Mouse (Mus musculus) MEL (cell line): ENCODE measurements around the gene Slc9a3r1. TPM values are rescaled to one million over a fixed set of nuclear protein-coding genes. Genes with fewer than 3 reads are reported as not detected.

Source experiments
- DNase-seq: peaks from one replicate; pipeline ENCODE4 v3.0.0; 2011; ENCODE audit warnings: low read depth, low spot score
- H3K27ac ChIP-seq: 2 replicates; pipeline ENCODE4 v1.5.1; 2012; ENCODE audit warnings: low read depth, mild to moderate bottlenecking, control low read depth, low read length, moderate library complexity; ENCODE audit not compliant: control insufficient read depth
- H3K27me3 ChIP-seq, 2 experiments: fragments of 150-350 bp in 1 of 2; sonication (generic) in 1 of 2; 2 replicates each; pipeline ENCODE4 v1.6.1; 2012; ENCODE audit warnings: low read length in 2 of 2, mild to moderate bottlenecking in 2 of 2, improper control_type of control experiment in 1 of 2, moderate library complexity in 1 of 2; ENCODE audit not compliant: insufficient read depth in 2 of 2, control insufficient read depth in 1 of 2
- H3K36me3 ChIP-seq, 2 experiments: 2 replicates each; pipeline ENCODE4 v1.6.1; 2012 to 2014; ENCODE audit warnings: low read length in 2 of 2, improper control_type of control experiment in 1 of 2, inconsistent platforms in 1 of 2, mild to moderate bottlenecking in 1 of 2; ENCODE audit not compliant: insufficient read depth in 2 of 2, control insufficient read depth in 1 of 2
- H3K4me1 ChIP-seq, 2 experiments: fragments of 150-350 bp in 1 of 2; sonication (generic) in 1 of 2; 2 replicates each; pipeline ENCODE4 v1.6.1; 2012; ENCODE audit warnings: low read length in 2 of 2, improper control_type of control experiment in 1 of 2, mild to moderate bottlenecking in 1 of 2; ENCODE audit not compliant: insufficient read depth in 2 of 2, control insufficient read depth in 1 of 2
- H3K4me3 ChIP-seq, 2 experiments: fragments of 150-350 bp in 1 of 2; sonication (generic) in 1 of 2; 2 replicates each; pipeline ENCODE4 v1.5.1; 2012; ENCODE audit warnings: low read depth in 2 of 2, low read length in 2 of 2, mild to moderate bottlenecking in 2 of 2, moderate library complexity in 2 of 2, control low read depth in 1 of 2, improper control_type of control experiment in 1 of 2; ENCODE audit not compliant: control insufficient read depth in 1 of 2, insufficient read depth in 1 of 2
- H3K79me2 ChIP-seq: 2 replicates; pipeline ENCODE4 v1.6.1; 2012; ENCODE audit warnings: mild to moderate bottlenecking, low read length, moderate library complexity; ENCODE audit not compliant: control insufficient read depth, poor library complexity, insufficient read depth
- H3K9ac ChIP-seq: 2 replicates; pipeline ENCODE4 v1.6.1; 2012; ENCODE audit warnings: low read depth, mild to moderate bottlenecking, control low read depth, low read length, moderate library complexity; ENCODE audit not compliant: control insufficient read depth, poor library complexity, severe bottlenecking
- H3K9me3 ChIP-seq: fragments of 150-350 bp; sonication (generic); replicated peaks from 2 replicates; pipeline ENCODE4 v1.6.1; 2012; ENCODE audit warnings: mild to moderate bottlenecking, low read length, improper control_type of control experiment, moderate library complexity; ENCODE audit not compliant: insufficient read depth
- BHLHE40 ChIP-seq: IDR thresholded peaks from 2 replicates; pipeline ENCODE4 v1.6.1; 2012; ENCODE audit warnings: low read depth, mild to moderate bottlenecking, inconsistent platforms, low read length, improper control_type of control experiment, borderline replicate concordance
- CTCF ChIP-seq, 3 experiments: IDR thresholded peaks in 2 of 3; conservative IDR thresholded peaks in 1 of 3; 2 replicates each; pipeline ENCODE4 v1.5.1; 2011 to 2012; ENCODE audit warnings: low read length in 3 of 3, low read depth in 2 of 3, mild to moderate bottlenecking in 2 of 3, improper control_type of control experiment in 1 of 3, inconsistent platforms in 1 of 3, mixed read lengths in 1 of 3, moderate library complexity in 1 of 3; ENCODE audit not compliant: control insufficient read depth in 1 of 3, insufficient read depth in 1 of 3, poor library complexity in 1 of 3, severe bottlenecking in 1 of 3
- E2F4 ChIP-seq: IDR thresholded peaks from 2 replicates; pipeline ENCODE4 v1.6.1; 2011; ENCODE audit warnings: low read depth, low read length, improper control_type of control experiment, borderline replicate concordance
- EP300 ChIP-seq, 2 experiments: IDR thresholded peaks; 2 replicates each; pipeline ENCODE4 v1.6.1; 2011; ENCODE audit warnings: improper control_type of control experiment in 2 of 2, low read length in 2 of 2, low read depth in 1 of 2, mild to moderate bottlenecking in 1 of 2
- ETS1 ChIP-seq: IDR thresholded peaks from 2 replicates; pipeline ENCODE4 v1.6.1; 2012; ENCODE audit warnings: low read depth, mild to moderate bottlenecking, inconsistent platforms, low read length, improper control_type of control experiment, moderate library complexity
- GABPA ChIP-seq: IDR thresholded peaks from 2 replicates; pipeline ENCODE4 v1.6.1; 2012; ENCODE audit warnings: low read depth, mild to moderate bottlenecking, inconsistent platforms, low read length, improper control_type of control experiment, moderate library complexity
- GATA1 ChIP-seq: IDR thresholded peaks from 2 replicates; pipeline ENCODE4 v1.6.1; 2011; ENCODE audit warnings: low read depth, low read length, improper control_type of control experiment
- KAT2A ChIP-seq: conservative IDR thresholded peaks from 2 replicates; pipeline ENCODE4 v1.6.1; 2012; ENCODE audit warnings: low read depth, low read length, improper control_type of control experiment, inconsistent platforms
- MAFK ChIP-seq: IDR thresholded peaks from 2 replicates; pipeline ENCODE4 v1.6.1; 2011; ENCODE audit warnings: low read depth, mild to moderate bottlenecking, low read length, improper control_type of control experiment, borderline replicate concordance
- MAZ ChIP-seq: IDR thresholded peaks from 2 replicates; pipeline ENCODE4 v1.6.1; 2012; ENCODE audit warnings: low read depth, mild to moderate bottlenecking, inconsistent platforms, low read length, improper control_type of control experiment
- MYB ChIP-seq: IDR thresholded peaks from 2 replicates; pipeline ENCODE4 v1.6.1; 2011; ENCODE audit warnings: mild to moderate bottlenecking, low read depth, low read length, improper control_type of control experiment
- MYC ChIP-seq: IDR thresholded peaks from 2 replicates; pipeline ENCODE4 v1.6.1; 2011; ENCODE audit warnings: low read depth, mild to moderate bottlenecking, low read length, improper control_type of control experiment, moderate library complexity
- NELFE ChIP-seq: IDR thresholded peaks from 2 replicates; pipeline ENCODE4 v1.6.1; 2011; ENCODE audit warnings: low read depth, low read length, improper control_type of control experiment
- POLR2AphosphoS5 ChIP-seq: IDR thresholded peaks from 2 replicates; pipeline ENCODE4 v1.6.1; 2012; ENCODE audit warnings: low read depth, borderline replicate concordance, mild to moderate bottlenecking, inconsistent platforms, low read length, moderate library complexity, mixed read lengths
- RAD21 ChIP-seq: IDR thresholded peaks from 2 replicates; pipeline ENCODE4 v1.6.1; 2011; ENCODE audit warnings: mild to moderate bottlenecking, low read depth, low read length, improper control_type of control experiment
- RCOR1 ChIP-seq: IDR thresholded peaks from 2 replicates; pipeline ENCODE4 v1.6.1; 2012; ENCODE audit warnings: low read depth, mild to moderate bottlenecking, inconsistent platforms, low read length, improper control_type of control experiment
- SIN3A ChIP-seq: IDR thresholded peaks from 2 replicates; pipeline ENCODE4 v1.6.1; 2012; ENCODE audit warnings: low read length, improper control_type of control experiment, inconsistent platforms
- SMC3 ChIP-seq: IDR thresholded peaks from 2 replicates; pipeline ENCODE4 v1.6.1; 2011; ENCODE audit warnings: low read depth, low read length, improper control_type of control experiment
- TAL1 ChIP-seq: IDR thresholded peaks from 2 replicates; pipeline ENCODE4 v1.6.1; 2012; ENCODE audit warnings: mild to moderate bottlenecking, inconsistent platforms, low read length, moderate library complexity, mixed read lengths
- TBP ChIP-seq: IDR thresholded peaks from 2 replicates; pipeline ENCODE4 v1.8.0; 2011; ENCODE audit warnings: low read depth, low read length, improper control_type of control experiment
- TCF12 ChIP-seq: IDR thresholded peaks from 2 replicates; pipeline ENCODE4 v1.6.1; 2014; ENCODE audit warnings: low read depth, mild to moderate bottlenecking, inconsistent platforms, low read length, improper control_type of control experiment, moderate library complexity
- UBTF ChIP-seq: IDR thresholded peaks from 2 replicates; pipeline ENCODE4 v1.6.1; 2012; ENCODE audit warnings: low read depth, mild to moderate bottlenecking, inconsistent platforms, low read length, improper control_type of control experiment, moderate library complexity, borderline replicate concordance; ENCODE audit not compliant: insufficient read depth
- USF1 ChIP-seq: IDR thresholded peaks from 2 replicates; pipeline ENCODE4 v1.6.1; 2014; ENCODE audit warnings: low read depth, mild to moderate bottlenecking, inconsistent platforms, low read length, improper control_type of control experiment, moderate library complexity
- ZC3H11A ChIP-seq: IDR thresholded peaks from 2 replicates; pipeline ENCODE4 v1.6.1; 2012; ENCODE audit warnings: low read depth, mild to moderate bottlenecking, inconsistent platforms, low read length, improper control_type of control experiment
- polyA plus RNA-seq, 2 experiments: library from polyadenylated mRNA; stranded (reverse) in 1 of 2; unstranded in 1 of 2; fragments of >175 nt in 1 of 2; fragments of >200 nt in 1 of 2; gene quantifications; 2 replicates each; pipeline versions ENCODE4 v1.2.1 to v1.2.4; 2012; ENCODE audit warnings: low replicate concordance in 2 of 2, low read depth in 1 of 2; ENCODE audit not compliant: insufficient read length in 2 of 2, insufficient read depth in 1 of 2, missing spikeins in 1 of 2
- total RNA-seq: library from RNA; depleted of rRNA; stranded (reverse); fragments of 300-350 nt; gene quantifications from 2 replicates; pipeline ENCODE4 v1.2.3, GENCODE M21; 2012

Gene Slc9a3r1
- total and polyA plus RNA-seq, 3 experiments = 112 to 127 TPM; not detected in 1

- TF ChIP-seq EP300 (IDR thresholded peaks at IDR 0.05; ENCODE audit: low read depth in 1 of 2, low read length in 2 of 2) = peak in 1 of 2 experiments; percentile 30; a peak in 1 of 4 replicates
- TF ChIP-seq SMC3 = no peak
Measured at GRCm38 (mm10) chr11:115187224-115187639, 24.1 kb downstream of the Slc9a3r1 start, which contains the start of gene Tmem104 (continued).

DNA sequence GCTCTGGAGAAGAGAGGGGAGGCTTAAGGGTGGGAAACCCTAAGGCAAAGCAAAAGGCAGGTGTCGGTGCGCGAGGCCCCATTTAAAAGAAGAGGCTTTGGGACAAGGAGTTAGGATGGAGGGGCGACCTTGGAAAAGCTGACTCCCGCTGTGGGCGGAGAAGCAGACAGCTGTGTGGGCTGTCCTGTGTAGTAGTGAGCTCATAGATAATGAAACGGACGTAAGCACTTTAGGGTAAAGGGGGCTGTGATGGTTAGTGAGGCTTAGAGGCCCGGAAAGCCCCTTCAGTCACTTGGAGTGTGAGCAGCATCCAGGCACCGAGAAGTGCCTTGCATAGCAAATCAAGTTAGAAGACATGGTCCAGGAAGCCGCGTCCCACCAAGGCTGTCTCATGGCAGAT is 24.6 kb downstream of the Slc9a3r1 start, which contains the start of gene Nat9:
Gene Nat9, minus strand, starts transcription at position 167 of the 400 bp plus-strand sequence.
- H3K4me3 ChIP-seq = peak within 1 kb of the TSS; percentile 93 to 97
- H3K4me1 ChIP-seq = peaks cover 21 to 42% of the 10 kb centered on the region in 2 experiments
- H3K79me2 ChIP-seq = peaks cover 31% of the 10 kb centered on the region
- no peaks in the 10 kb centered on the region for H3K9me3 ChIP-seq
- peak within 1 kb of the TSS; percentile 87 for H3K9ac ChIP-seq
- H3K36me3 ChIP-seq = peaks cover 6 to 51% of the 10 kb centered on the region in 2 experiments
- no peaks in the 10 kb centered on the region for H3K27me3 ChIP-seq
- DNase-seq = peak; percentile 71
- TF ChIP-seq ETS1 (peak; percentile 73), MAFK (no peak), GATA1 (peak; percentile 20; the same call in 1 of the 2 replicates)
- H3K27ac ChIP-seq = peak within 1 kb of the TSS; percentile 84

DNA sequence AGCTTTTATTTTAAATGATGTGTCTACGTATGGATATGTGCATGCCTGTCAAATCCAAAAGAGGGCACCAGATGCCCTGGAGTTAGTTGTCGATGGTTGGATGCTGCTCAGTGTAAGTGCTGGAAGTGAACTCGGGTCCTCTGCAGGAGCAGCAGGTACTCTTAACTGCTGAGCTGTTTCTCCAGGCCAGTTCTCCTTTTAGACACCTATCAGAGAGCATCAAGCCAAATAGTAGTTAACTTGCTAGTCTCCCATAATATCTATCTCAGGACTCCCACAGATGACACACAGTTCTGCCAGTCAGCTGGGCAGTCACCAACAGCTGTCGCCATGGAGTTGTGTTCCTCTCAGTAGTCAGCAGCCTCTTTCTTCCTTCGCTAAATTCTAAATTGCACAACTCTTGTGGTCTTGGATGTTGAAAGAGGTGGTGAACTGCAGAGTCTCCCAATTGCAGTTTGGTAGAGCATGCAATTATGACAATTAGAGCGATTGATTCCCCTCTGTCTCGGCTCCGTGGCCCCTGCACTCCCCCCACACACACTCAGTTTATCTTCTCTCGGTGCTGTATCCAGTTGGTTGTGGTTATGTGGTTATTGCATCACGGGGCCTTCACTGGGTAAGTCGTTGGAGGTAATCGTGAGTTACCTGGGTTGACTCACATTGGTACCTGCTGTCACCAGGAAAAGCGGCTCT is 25.5 kb downstream of the Slc9a3r1 start:
- TF ChIP-seq KAT2A (no peak), NELFE (no peak), MYC (no peak), BHLHE40 (peak; percentile 50; the same call in 1 of the 2 replicates), CTCF (IDR thresholded peaks at IDR 0.05 in 2 of 3, conservative IDR thresholded peaks at IDR 0.05 in 1 of 3; ENCODE audit: control insufficient read depth in 1 of 3, insufficient read depth in 1 of 3, low read depth in 2 of 3, low read length in 3 of 3, poor library complexity in 1 of 3, severe bottlenecking in 1 of 3) (peak in 2 of 3 experiments; percentile 15 to 45; a peak in 3 of 6 replicates), TCF12 (peak; percentile 67), MAFK (no peak), GABPA (no peak), UBTF (0 out of 2 replicates have a peak, but pooled peaks have one; percentile 10), RAD21 (peak; percentile 43), SIN3A (peak; percentile 96), POLR2AphosphoS5 (no peak), SMC3 (peak; percentile 27; the same call in 1 of the 2 replicates), RCOR1 (peak; percentile 48; the same call in 1 of the 2 replicates), TAL1 (peak; percentile 22; the same call in 1 of the 2 replicates), TBP (peak; percentile 62), GATA1 (peak; percentile 44; the same call in 1 of the 2 replicates), MAZ (no peak), EP300 (IDR thresholded peaks at IDR 0.05; ENCODE audit: low read depth in 1 of 2, low read length in 2 of 2) (peak; percentile 58 to 87; a peak in 3 of 4 replicates), ETS1 (peak; percentile 99), USF1 (no peak; the same call in 1 of the 2 replicates), ZC3H11A (peak; percentile 3; the same call in 1 of the 2 replicates), MYB (peak; percentile 69; the same call in 1 of the 2 replicates), E2F4 (no peak)
- no peaks in the 10 kb centered on the region for H3K27me3 ChIP-seq
- peak; percentile 80 for DNase-seq
- H3K4me1 ChIP-seq = peaks cover 21 to 43% of the 10 kb centered on the region in 2 experiments
- H3K27ac ChIP-seq = peak overlapping the region; percentile 84
- no peaks in the 10 kb centered on the region for H3K9me3 ChIP-seq
- H3K79me2 ChIP-seq = peaks cover 31% of the 10 kb centered on the region
- H3K4me3 ChIP-seq = peak overlapping the region; percentile 93 to 97
- peak overlapping the region; percentile 87 for H3K9ac ChIP-seq
- H3K36me3 ChIP-seq = peaks cover 6 to 51% of the 10 kb centered on the region in 2 experiments
